Mouse (Mus musculus) urinary bladder, adult 18-20 months (tissue): ENCODE results near the gene Tecr.
A peak's percentile ranks its signal among the peaks of the same experiment; 100 is the strongest.
"Not testable (repeated sequence)": the region's sequence is repeated elsewhere in the genome, so short reads cannot be mapped to it uniquely, and the experiment has no call there.

Experiments
- DNase-seq, 2 experiments: peaks; one replicate each; pipeline ENCODE4 v3.0.0; 2022; ENCODE audit warnings: low spot score in 2 of 2, mixed read lengths in 2 of 2

The Tecr gene

DNA sequence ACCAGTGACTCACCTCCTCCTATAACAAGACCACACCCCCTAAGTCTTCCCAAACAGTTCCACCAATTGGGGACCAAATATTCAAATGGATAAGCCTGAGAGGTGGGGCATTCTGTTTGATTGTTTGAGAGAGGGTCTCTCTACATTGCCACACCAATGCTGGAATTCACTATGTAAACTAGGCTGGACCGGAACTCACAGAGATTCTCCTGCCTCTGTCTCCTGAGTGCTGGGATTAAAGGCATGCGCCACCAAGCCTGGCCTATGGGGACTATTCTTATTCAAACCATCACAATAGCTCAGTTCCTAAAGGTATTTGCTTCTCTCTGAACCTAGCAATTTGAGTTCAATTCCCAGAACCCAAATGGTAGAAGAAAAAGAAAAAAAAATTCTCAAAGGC is 10.8 kb upstream of the Tecr start:
- DNase-seq, result no peak

DNA sequence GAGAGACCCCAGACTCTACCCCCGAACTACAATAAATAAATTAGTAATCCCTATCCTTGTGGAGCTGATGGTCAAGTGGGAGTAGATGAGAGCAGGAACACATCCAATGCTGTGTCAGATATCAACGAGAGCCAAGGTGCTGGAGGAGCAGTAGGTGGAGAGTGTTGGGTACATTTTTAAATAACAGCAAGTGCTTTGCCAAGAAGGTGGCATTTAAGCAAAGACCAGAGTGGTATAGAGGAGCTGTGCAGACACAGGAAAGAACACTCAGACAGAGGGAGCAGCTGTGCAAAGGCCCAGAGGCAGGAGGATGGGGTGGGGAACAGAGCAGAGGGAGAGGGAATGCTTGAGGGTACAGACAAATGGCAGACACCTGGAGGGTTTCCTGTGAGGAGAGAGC is 9.3 kb upstream of the Tecr start:
- no peak for DNase-seq

GRCm38 (mm10) chr8:83616625-83617024 is 8.9 kb upstream of the Tecr start:
- DNase-seq, result peak in 1 of 2 experiments; percentile 20

DNA sequence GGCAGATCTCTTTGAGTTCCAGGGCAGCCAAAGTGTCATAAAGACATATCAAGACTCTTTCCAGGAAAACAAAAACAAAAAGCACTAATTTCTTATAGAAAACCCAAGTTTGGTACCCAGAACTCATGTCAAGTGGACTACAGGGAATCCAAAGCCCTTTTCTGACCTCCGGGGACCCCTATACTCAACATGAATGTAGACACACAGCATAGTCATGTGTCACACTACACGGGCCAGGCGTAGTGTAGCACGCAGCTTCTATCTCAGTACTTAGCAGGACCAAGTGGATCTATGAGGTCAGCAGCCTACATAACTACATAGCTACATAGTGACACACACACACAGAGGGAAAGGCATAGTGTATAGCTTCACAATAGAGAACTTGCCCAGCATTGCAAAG is 5.9 kb upstream of the Tecr start:
- DNase-seq, result no peak

DNA sequence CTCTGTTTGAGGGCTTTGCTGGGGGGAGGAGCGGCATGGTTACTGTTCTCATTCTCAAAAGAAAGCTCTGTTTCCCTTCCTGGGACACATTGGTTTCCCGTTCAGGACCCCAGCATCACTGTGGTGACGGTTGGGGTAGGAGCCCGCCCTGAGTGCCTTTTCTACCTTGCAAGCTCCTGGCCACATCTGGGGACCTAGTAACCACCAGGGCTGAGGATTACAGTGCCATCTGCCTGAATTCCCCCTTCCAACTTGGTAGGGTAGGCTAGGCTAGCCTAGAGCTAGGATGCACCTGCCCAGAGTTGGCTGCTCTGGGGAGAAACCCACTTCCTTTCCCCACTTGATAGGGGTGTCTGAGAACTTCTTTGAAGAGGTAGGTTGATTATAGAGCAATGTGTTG is 4.2 kb upstream of the Tecr start:
- no peak for DNase-seq

DNA sequence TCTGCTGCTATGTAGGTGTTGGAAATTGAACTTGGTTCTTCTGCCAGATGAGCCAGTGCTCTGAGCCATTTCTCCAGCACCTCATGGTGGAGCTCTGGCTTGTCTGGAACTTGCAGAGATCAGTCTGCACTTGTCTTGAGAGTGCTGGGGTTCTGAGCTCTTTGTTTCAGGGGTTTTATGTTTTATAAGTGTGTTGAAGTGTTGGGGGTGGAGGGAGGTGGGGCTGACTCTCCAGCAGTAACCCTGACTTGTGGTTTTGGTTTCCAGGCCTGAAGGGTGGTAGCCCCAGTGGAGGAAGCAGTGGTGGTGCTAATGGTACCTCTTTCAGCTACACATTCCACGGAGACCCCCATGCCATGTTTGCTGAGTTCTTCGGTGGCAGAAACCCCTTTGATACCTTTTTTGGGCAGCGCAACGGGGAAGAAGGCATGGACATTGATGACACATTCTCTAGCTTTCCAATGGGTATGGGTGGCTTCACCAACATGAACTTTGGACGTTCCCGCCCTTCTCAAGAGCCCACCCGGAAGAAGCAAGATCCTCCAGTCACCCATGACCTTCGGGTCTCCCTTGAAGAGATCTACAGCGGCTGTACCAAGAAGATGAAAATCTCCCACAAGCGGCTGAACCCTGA is 1.9 kb upstream of the Tecr start:
- no peak for DNase-seq

- no peak for DNase-seq
These were observed 1.3 kb upstream of the Tecr start for GRCm38 (mm10) chr8:83609086-83609485.

DNA sequence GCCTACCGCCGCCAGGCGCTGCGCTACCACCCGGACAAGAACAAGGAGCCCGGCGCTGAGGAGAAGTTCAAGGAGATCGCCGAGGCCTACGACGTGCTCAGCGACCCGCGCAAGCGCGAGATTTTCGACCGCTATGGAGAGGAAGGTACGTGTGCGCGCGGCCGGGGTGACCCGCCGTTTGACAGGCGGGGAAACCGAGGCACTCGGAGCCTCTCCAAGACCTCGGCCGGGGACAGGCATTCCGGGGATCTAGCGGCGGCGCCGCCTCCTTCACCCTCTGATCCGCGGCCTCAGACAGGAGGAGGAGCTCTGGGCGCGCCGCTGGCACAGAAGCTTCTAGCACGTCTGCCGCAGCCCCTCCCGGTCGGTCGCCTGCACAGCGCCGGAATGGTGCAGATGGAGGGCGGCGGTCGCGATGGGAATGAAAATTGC is 643 bp upstream of the Tecr start:
- DNase-seq, result peak; percentile 81 to 84

- no peak for DNase-seq
These were observed 5.1 kb downstream of the Tecr start for GRCm38 (mm10) chr8:83602650-83603029.

DNA sequence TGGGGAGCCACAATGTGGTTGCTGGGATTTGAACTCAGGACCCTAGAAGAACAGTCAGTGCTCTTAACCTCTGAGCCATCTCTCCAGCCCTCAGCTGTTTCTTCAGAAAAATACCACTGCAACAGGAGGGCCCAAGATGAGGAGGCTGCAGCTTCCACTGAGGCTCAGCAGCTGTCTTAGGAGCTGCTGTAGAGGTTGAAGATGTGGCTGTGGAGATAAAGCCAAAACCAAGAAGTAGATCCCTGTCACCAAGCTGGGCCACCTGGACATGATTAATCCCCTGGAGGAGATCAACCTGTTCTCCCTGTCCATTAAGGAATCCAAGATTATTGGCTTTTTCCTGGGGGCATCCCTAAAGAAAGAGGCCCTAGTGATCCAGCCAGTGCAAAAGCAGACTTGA is 8.0 kb downstream of the Tecr start:
- no peak for DNase-seq

DNA sequence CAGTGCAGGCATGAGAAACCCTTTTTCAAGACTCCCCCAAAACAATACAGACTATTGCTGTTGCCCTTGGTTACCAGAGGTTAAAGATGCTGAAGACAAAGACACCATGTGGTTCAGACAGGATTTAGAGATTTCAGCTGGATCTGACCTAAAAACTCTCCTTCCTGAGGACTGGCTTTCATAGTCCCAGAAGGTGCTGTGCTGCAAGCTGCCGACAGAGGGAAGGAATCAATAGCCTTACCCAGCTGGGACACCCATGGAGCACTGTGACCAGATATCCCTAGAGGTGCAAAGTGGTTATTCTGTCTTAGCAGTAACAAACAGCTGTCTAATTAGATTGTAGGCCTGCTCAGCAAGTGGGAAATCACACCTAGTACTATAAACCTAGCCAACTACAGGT is 9.6 kb downstream of the Tecr start:
- DNase-seq, result no peak

- DNase-seq, result no peak
These were observed 11.4 kb downstream of the Tecr start for GRCm38 (mm10) chr8:83596369-83596768.

GRCm38 (mm10) chr8:83595050-83595345 is 12.8 kb downstream of the Tecr start:
- not testable (repeated sequence) for DNase-seq

- peak; percentile 82 to 95 for DNase-seq
These were observed 13.4 kb downstream of the Tecr start for GRCm38 (mm10) chr8:83594167-83595049.

DNA sequence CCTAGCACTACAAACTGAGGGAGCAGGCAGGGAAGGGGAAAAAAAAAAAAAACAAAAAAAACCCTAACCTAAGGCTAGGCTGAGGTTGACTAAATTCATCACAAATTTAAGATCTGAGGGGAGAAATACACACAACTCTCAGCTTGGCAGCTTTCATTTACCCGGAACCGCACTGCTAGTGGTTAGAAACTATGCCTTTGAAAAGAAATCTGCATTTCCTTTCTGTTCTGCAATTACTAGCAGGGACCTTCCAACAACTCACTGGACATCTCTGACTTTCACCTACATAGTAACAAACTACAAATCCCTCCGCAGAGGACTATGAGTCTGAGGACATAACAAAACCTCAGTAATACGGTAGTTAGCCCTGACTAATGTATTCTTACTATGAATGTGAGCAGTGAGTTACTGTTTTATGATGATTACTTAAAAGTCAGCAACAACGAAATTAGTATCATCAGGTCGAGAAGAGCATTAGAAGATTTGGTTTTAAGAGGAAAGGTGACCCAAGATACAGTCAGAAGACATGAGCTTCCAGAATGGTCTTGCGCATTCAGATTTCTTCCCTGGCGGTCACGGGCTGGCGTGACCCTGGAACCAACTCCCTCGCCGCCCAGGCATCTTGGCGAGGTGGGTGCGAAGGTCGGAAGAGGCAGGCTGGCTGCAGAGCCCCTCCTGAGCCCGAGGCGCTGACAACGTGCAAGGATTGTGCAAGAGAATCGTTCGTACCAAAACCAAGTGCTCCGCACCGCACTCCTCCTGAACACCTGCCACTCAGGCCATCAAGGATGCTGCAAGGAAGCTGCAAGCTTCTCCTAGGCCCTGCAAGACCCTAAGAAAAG is 14.2 kb downstream of the Tecr start:
- no peak for DNase-seq

DNA sequence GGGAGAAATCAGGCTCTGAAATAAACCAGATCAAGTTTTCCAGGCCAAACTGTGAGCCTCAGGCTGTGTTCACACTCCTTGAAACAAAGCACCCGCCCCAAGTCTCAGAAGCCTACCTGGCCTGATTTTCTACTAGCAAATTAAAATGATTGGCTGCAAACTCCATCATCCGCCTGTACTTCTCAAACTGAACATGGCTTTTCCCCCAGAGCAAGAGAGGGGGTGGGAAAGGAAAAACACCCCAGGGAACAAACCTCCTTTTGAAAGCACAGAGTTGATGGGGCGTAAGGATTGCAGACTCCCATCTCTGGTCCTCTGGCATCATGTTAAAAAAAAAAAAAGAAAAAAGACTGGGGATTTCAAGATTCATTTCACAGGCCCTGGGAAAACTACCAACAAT is 15.1 kb downstream of the Tecr start:
- DNase-seq, result no peak

DNA sequence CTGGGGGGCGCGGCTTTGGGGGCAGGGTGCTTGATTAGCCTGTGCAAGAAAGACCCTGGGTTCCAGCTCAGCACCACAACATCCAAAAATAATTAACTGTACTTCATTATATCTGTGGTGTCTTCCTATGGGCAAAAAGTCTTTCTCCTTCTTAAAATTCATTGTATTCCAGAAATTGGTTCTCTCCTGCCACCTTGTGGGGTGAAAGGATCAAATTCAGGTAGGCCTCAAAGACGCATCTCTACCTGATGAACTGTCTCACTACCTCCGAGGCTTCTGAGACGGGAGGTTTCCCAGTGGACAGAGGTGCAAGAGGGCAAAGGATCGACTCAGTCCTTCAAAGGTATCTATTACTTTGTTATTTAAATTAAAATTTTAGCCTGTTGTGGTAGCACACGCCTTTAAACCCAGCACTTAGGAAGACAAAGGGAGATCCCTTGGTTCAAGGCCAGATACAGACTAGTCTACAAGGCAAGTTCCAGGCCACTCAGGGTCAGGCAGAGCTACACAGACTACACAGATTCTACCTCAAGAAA is 17.2 kb downstream of the Tecr start:
- DNase-seq, result no peak

DNA sequence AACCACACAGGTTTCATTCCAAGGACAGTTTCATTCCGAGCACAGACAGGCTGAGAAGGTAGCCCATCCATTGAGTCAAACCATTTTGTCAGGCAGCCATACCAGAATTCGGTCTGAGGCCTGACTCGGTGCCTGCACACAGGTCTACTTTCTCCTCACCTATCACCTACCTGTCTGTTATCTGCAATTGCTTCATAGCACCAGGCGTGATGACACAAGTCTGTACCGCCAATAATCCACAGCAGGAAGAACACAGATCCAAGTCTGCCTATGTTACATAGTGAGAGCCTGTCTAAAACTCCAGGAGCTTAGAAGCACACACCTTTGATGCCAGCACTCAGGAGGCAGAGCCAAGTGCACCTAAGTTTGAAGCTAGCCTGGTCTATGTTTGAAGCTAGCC is 18.9 kb downstream of the Tecr start:
- no peak for DNase-seq

DNA sequence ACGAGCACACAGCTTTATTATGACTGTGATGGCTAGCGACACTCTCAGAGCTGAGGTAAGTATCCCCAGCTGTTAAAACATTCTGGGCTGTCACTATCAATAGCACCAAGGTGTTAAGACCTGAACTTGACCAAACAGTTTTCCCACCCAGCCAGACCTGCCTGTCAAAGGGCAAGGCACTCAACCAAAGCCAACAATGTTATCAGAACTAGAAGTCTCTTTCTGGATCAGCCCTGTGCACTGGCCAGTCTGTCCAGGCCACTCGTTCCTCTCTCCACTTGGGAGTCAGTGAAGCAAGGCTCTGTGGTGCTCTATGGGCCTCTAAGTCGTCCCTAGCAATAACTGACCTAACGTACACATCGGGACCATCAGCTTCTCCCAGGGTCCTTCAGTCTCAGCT is 20.1 kb downstream of the Tecr start:
- no peak for DNase-seq

- DNase-seq, result no peak
These were observed 22.4 kb downstream of the Tecr start for GRCm38 (mm10) chr8:83585333-83585732.

GRCm38 (mm10) chr8:83584771-83585170 is 23.0 kb downstream of the Tecr start:
- DNase-seq, result no peak

- no peak for DNase-seq
These were observed 24.5 kb downstream of the Tecr start for GRCm38 (mm10) chr8:83583236-83583635.
